Mouse (Mus musculus): ENCODE results near the gene Ppp1r3d.

The Ppp1r3d gene

DNA sequence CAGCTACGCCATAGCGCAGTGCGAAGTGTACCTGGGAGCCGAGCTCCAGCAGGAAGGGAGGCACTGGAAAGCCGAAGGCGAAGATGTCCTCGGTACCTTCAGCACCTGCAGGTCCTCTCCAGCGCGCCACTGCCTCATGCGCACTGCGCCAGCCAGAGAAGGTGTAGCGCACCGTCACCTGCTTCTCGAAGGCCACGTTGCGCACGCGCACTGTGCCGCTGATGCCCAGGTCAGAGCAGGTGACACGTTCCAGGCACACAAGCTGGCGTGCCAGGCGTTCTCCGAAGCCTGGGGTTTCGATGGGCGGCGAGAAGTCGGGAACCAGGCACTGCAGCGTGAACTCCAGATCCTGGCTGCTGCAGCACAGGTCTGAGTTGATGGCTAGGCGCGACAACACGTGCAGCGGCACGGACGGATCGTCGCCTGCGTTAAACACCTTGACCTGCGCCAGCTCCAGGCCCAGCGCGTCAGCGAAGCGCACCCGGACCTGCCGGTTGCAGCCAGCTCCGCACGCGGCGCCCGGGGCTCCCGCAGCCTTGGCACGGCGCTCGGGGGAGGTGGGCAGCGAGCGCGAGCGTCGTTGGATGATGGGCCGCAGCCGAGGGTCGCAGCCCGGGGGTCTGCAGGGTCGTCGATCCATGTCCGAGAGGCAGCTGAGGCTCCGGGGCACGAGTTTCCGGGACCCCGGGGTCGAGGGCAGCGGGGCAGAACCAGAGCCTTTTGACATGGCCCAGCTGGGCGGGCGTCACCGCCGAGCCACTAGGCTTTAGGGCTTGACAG, 601 bp downstream of the Ppp1r3d start:
- 15% methylated on average over 75 of the region's 75 CpGs for WGBS

DNA sequence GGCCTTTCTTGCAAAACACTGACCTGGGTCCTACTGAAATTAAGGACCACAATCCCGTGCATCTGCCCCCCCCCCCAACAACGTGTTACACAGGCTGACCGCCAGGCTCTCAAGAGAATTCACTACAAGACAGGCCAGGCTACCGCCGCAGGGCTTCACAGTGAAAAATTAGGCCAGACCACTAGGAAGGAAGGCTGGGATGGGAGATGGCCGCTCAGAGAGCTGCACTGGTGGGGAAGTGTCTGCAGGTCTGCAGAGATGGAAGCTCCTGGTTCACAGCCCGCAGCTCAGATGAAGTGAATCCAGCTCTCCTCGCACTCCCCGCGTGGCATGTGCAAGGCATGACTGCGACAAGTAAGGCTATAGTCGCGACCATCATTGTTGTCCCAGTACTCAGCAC, 1.2 kb downstream of the Ppp1r3d start:
- WGBS: 63% methylated on average over 13 of the region's 13 CpGs

DNA sequence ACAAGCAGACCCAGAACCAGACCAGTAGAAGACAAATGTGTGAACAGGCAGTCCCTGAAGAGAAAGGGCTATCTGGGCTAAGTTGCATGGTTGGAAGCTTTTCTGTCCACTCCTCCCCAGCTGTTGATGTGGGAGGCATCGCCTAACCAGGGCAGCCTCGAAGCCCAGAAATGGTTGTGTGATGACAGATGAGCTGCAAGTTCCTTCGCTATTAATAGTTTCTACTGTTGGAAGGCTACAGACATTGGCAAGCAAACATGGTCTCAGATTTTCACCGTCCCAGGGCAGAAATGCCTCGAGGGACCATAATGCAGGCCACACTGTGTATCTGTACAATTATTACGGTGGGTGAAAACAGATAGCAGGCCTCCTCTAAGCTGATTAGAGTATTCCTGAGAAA, 1.7 kb downstream of the Ppp1r3d start:
- 25% methylated on average over 6 of the region's 6 CpGs for WGBS

DNA sequence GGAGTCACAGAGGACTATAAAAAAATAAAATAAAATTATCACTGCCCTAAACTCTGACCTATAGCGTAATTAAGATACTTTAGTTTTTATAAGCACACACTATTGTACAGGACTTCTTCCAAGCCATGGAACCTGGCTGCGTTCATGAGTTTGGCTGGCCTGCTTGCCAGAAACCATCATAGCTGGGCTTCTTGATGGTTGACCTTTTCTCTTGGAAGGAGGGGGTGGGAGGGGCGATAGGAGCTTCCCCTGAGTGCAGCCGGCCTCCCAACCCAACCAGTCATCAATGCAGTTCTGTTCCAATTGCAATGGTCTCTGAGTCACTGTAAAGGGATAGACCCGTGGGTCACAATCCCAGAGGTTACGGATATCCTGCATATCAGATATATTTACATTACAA, 4.0 kb downstream of the Ppp1r3d start:
- 83% methylated on average over 6 of the region's 6 CpGs for WGBS

DNA sequence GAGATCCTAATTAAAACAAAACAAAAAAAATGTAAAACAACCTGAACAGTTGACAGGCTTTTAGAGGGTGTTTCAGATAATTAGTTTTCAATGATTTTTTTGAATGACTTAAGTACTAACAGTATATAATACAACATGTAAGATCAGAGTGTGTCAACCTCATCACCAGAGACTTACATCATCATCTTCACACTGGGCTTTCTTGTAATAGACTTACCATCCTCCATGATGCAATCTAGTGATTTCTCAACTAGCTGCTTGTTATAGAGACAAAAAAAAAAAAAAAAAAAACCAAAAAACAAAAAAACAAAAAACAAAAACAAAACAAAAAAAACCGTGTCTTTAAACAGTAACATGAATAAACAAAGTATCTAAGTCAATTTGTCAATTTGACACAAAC, 5.2 kb downstream of the Ppp1r3d start:
- 68% methylated on average over 1 of the region's 1 CpGs for WGBS

DNA sequence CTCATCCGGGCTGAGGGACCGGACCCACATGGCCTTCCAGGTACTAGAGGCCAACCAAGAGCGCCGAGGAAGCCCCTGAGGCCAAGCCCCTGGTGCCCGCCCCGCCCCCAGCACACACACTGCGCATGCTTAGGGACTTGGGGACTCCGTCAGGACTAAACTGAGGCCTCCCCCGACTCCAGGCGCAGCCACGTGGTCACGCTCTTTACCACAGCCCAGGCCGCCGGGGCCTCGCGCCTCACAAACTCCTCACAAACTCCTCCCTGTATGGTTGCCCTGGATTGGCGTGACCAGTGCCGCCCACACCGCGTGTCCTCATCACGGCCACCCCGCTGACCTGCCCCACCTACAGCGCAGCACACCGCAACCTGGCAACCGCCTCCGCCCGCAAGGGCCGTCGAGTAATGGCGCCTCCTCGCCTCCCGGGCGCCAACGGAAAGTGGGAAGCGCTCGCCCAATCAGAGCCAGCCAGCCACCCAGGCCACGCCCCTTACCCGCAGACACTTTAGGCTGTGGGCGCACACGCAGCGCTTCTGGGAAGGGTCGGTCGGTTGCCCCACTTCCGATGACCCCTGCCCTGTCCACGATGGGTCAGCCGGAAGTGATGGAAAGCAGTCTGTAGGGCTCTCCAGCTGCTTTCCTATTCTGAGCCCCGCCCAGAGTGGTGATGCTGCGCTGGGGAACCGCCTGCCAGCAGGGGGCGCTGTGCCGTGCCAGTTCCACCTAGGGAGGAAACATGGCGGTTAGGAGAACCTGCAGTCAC, 7.0 kb downstream of the Ppp1r3d start, which contains the start of gene Sycp2:
Sycp2 (minus strand) TSS at position 633 of the 763 bp plus-strand sequence.
- 88% methylated on average over 52 of the region's 52 CpGs for WGBS
